Mouse (Mus musculus): ENCODE results near the gene Eftud2. TPM values are rescaled to one million over a fixed set of nuclear protein-coding genes. Genes with fewer than 3 reads are reported as not detected.

Gene Eftud2
- total RNA-seq, 1 experiment: 198 TPM

DNA sequence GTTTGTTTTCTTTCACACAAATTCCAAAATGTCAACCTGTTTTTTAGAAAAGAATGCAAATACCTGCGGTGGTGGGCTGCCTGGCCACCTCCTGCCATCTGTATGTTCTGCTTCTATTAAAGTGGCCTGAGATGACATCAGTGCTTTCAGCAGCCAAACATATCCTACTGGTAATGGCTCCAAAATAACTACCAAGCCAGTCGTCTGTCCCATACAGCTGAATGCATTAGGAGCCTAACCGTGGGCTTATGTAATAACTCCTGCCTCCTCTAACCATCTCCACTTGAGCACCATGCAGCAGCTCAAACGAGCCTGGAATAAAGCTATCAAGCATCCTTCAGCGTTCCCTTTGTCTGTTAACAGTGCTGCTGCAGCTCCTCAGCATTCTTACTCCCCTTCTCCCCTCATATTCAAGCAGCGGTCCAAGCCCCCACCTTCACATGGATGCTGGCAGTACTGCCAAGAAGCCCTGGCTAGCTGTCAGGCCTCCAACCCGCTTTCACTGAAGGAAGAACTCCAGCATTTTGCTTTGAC is 5.9 kb downstream of the Eftud2 start:
- Histone ChIP-seq H3K36me3 (ENCODE audit: control insufficient read depth, insufficient read depth, low read length, poor library complexity, severe bottlenecking) (peaks cover 32% of the 10 kb centered on the region), H3K9me3 (ENCODE audit: control insufficient read depth, insufficient read depth, low read depth, low read length) (no peaks in the 10 kb centered on the region), H3K9ac (ENCODE audit: insufficient read depth, low read depth, low read length, poor library complexity, severe bottlenecking) (no peak overlapping the region), H3K4me3 (ENCODE audit: insufficient read depth in 1 of 2, low read depth in 1 of 2, low read length in 2 of 2, poor library complexity in 1 of 2, severe bottlenecking in 1 of 2) (no peak overlapping the region), H3K4me1 (ENCODE audit: control insufficient read depth in 2 of 2, insufficient read depth in 2 of 2, low read length in 2 of 2, poor library complexity in 1 of 2) (no peaks in the 10 kb centered on the region; a peak in 1 of 4 replicates), H3K27ac (ENCODE audit: insufficient read depth, low read depth, low read length, poor library complexity, severe bottlenecking) (no peak overlapping the region)
- DNase-seq (ENCODE audit: low read depth, low spot score): no peak
- in situ Hi-C loops (cut with MboI; ENCODE audit: low sequenced_read_pairs in 2 of 2, unreplicated experiment in 2 of 2): no loop called here
- TF ChIP-seq MAFK (IDR thresholded peaks at IDR 0.05; ENCODE audit: insufficient read depth, low read depth, low read length): no peak

DNA sequence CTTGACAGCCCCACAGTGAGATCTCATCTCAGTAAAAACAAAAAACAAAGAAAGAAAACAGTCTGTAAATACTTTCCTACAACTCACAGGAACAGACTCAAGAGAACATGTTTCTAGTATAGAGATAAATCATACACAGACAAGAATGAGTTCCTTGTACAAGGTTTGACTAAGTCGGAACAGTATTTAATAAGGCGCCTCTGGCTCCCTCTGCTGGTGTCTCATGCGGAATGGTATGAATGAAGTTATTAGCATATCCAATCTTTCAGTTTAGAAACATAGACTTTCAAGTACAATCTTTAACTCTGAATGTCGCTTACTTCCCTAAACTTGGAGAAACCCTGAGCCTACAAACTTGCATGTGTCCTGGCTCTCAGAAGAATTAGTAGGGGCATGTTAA is 16.5 kb downstream of the Eftud2 start:
- Histone ChIP-seq H3K9me3 (ENCODE audit: control insufficient read depth, insufficient read depth, low read depth, low read length) (no peaks in the 10 kb centered on the region), H3K27ac (ENCODE audit: insufficient read depth, low read depth, low read length, poor library complexity, severe bottlenecking) (no peak overlapping the region), H3K9ac (ENCODE audit: insufficient read depth, low read depth, low read length, poor library complexity, severe bottlenecking) (no peak overlapping the region), H3K36me3 (ENCODE audit: control insufficient read depth, insufficient read depth, low read length, poor library complexity, severe bottlenecking) (peaks cover 66% of the 10 kb centered on the region), H3K4me3 (ENCODE audit: insufficient read depth in 1 of 2, low read depth in 1 of 2, low read length in 2 of 2, poor library complexity in 1 of 2, severe bottlenecking in 1 of 2) (no peak overlapping the region), H3K4me1 (ENCODE audit: control insufficient read depth in 2 of 2, insufficient read depth in 2 of 2, low read length in 2 of 2, poor library complexity in 1 of 2) (no peaks in the 10 kb centered on the region)
- TF ChIP-seq CHD2 (IDR thresholded peaks at IDR 0.05; ENCODE audit: low read depth, low read length) (no peak), HCFC1 (IDR thresholded peaks at IDR 0.05; ENCODE audit: borderline replicate concordance, insufficient read depth, low read length) (no peak), MAFK (IDR thresholded peaks at IDR 0.05; ENCODE audit: insufficient read depth, low read depth, low read length) (no peak), ZC3H11A (IDR thresholded peaks at IDR 0.05; ENCODE audit: borderline replicate concordance, low read depth, low read length) (no peak), ZNF384 (IDR thresholded peaks at IDR 0.05; ENCODE audit: low read depth, low read length) (no peak)
- peak; percentile 43 for DNase-seq (ENCODE audit: low read depth, low spot score)
- in situ Hi-C loops (cut with MboI; ENCODE audit: low sequenced_read_pairs in 2 of 2, unreplicated experiment in 2 of 2): no loop called here

DNA sequence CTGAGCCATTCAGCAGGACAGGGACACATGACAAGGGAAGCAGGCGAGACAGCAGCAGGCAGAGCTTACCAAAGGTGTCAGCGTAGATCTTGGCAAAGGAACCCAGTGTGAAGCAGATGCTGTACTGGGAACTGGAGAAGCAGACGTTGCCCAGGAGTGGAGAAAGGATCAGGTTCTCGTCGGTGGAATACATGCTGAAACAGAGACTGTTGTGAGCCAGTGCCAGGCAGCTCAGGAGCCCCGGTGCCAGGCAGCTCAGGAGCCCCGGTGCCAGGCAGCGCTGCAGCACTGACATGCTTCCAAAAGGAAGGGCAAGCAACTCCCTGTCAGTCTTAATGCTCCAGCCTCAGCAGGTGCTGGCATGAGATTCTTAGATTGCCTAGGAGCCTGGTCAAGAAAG is 20.9 kb downstream of the Eftud2 start:
- Histone ChIP-seq H3K9me3 (ENCODE audit: control insufficient read depth, insufficient read depth, low read depth, low read length) (no peaks in the 10 kb centered on the region), H3K9ac (ENCODE audit: insufficient read depth, low read depth, low read length, poor library complexity, severe bottlenecking) (no peak overlapping the region), H3K36me3 (ENCODE audit: control insufficient read depth, insufficient read depth, low read length, poor library complexity, severe bottlenecking) (peaks cover 64% of the 10 kb centered on the region), H3K4me1 (ENCODE audit: control insufficient read depth in 2 of 2, insufficient read depth in 2 of 2, low read length in 2 of 2, poor library complexity in 1 of 2) (no peaks in the 10 kb centered on the region), H3K27ac (ENCODE audit: insufficient read depth, low read depth, low read length, poor library complexity, severe bottlenecking) (no peak overlapping the region), H3K4me3 (ENCODE audit: insufficient read depth in 1 of 2, low read depth in 1 of 2, low read length in 2 of 2, poor library complexity in 1 of 2, severe bottlenecking in 1 of 2) (no peak overlapping the region)
- TF ChIP-seq HCFC1 (IDR thresholded peaks at IDR 0.05; ENCODE audit: borderline replicate concordance, insufficient read depth, low read length) (no peak), CHD2 (IDR thresholded peaks at IDR 0.05; ENCODE audit: low read depth, low read length) (no peak), ZC3H11A (IDR thresholded peaks at IDR 0.05; ENCODE audit: borderline replicate concordance, low read depth, low read length) (no peak), MAFK (IDR thresholded peaks at IDR 0.05; ENCODE audit: insufficient read depth, low read depth, low read length) (no peak), ZNF384 (IDR thresholded peaks at IDR 0.05; ENCODE audit: low read depth, low read length) (no peak)
- in situ Hi-C loops (cut with MboI; ENCODE audit: low sequenced_read_pairs in 2 of 2, unreplicated experiment in 2 of 2): no loop called here
- DNase-seq (ENCODE audit: low read depth, low spot score): no peak

DNA sequence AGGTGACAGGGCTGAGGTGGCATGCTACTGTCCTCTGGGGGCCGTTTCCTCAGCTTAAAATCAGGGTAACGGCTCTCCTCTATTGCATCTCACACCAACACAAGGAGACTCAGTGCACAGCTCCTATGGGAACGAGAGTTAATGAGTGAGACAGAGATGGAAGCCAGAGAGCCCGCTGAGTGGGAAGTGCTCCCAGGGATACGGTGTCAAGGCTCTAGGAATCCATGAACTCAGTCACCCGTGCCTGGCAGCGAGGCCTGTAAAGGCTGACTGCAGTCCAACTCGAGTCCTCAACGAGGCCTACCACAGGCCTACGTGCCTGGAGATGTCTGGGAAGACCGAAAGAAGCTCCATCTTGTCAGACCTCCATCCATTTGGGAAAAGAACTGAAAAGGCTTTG is 21.8 kb downstream of the Eftud2 start:
- TF ChIP-seq HCFC1 (IDR thresholded peaks at IDR 0.05; ENCODE audit: borderline replicate concordance, insufficient read depth, low read length) (no peak), MAFK (IDR thresholded peaks at IDR 0.05; ENCODE audit: insufficient read depth, low read depth, low read length) (no peak), ZNF384 (IDR thresholded peaks at IDR 0.05; ENCODE audit: low read depth, low read length) (no peak), ZC3H11A (IDR thresholded peaks at IDR 0.05; ENCODE audit: borderline replicate concordance, low read depth, low read length) (no peak), CHD2 (IDR thresholded peaks at IDR 0.05; ENCODE audit: low read depth, low read length) (no peak)
- Histone ChIP-seq H3K4me3 (ENCODE audit: insufficient read depth in 1 of 2, low read depth in 1 of 2, low read length in 2 of 2, poor library complexity in 1 of 2, severe bottlenecking in 1 of 2) (no peak overlapping the region), H3K9me3 (ENCODE audit: control insufficient read depth, insufficient read depth, low read depth, low read length) (no peaks in the 10 kb centered on the region), H3K4me1 (ENCODE audit: control insufficient read depth in 2 of 2, insufficient read depth in 2 of 2, low read length in 2 of 2, poor library complexity in 1 of 2) (no peaks in the 10 kb centered on the region), H3K36me3 (ENCODE audit: control insufficient read depth, insufficient read depth, low read length, poor library complexity, severe bottlenecking) (peaks cover 65% of the 10 kb centered on the region), H3K9ac (ENCODE audit: insufficient read depth, low read depth, low read length, poor library complexity, severe bottlenecking) (no peak overlapping the region), H3K27ac (ENCODE audit: insufficient read depth, low read depth, low read length, poor library complexity, severe bottlenecking) (no peak overlapping the region)
- in situ Hi-C loops (cut with MboI; ENCODE audit: low sequenced_read_pairs in 2 of 2, unreplicated experiment in 2 of 2): no loop called here
- no peak for DNase-seq (ENCODE audit: low read depth, low spot score)

DNA sequence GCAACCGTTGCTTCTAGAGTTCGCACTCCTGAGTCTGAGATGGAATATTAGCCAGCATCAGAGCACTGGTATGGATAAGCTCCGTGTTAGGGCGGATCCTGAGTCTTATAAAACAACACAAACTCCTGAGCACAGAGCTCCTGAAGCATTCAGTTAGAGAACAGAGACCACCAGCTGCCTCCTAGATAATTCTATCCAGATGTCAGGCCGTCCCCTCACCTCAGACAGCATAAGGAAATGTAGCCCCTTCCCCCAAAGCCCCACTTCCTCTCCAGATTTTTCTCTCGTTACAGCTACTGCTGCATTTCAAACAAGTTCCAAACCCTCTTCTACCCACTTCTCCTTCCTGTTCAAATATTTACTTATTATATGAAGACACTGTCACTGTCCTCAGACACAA is 24.8 kb downstream of the Eftud2 start:
- TF ChIP-seq MAFK (IDR thresholded peaks at IDR 0.05; ENCODE audit: insufficient read depth, low read depth, low read length) (no peak), ZC3H11A (IDR thresholded peaks at IDR 0.05; ENCODE audit: borderline replicate concordance, low read depth, low read length) (no peak), HCFC1 (IDR thresholded peaks at IDR 0.05; ENCODE audit: borderline replicate concordance, insufficient read depth, low read length) (no peak), CHD2 (IDR thresholded peaks at IDR 0.05; ENCODE audit: low read depth, low read length) (no peak), ZNF384 (IDR thresholded peaks at IDR 0.05; ENCODE audit: low read depth, low read length) (no peak)
- Histone ChIP-seq H3K4me1 (ENCODE audit: control insufficient read depth in 2 of 2, insufficient read depth in 2 of 2, low read length in 2 of 2, poor library complexity in 1 of 2) (no peaks in the 10 kb centered on the region), H3K27ac (ENCODE audit: insufficient read depth, low read depth, low read length, poor library complexity, severe bottlenecking) (no peak overlapping the region), H3K9me3 (ENCODE audit: control insufficient read depth, insufficient read depth, low read depth, low read length) (no peaks in the 10 kb centered on the region), H3K4me3 (ENCODE audit: insufficient read depth in 1 of 2, low read depth in 1 of 2, low read length in 2 of 2, poor library complexity in 1 of 2, severe bottlenecking in 1 of 2) (no peak overlapping the region), H3K36me3 (ENCODE audit: control insufficient read depth, insufficient read depth, low read length, poor library complexity, severe bottlenecking) (peaks cover 55% of the 10 kb centered on the region), H3K9ac (ENCODE audit: insufficient read depth, low read depth, low read length, poor library complexity, severe bottlenecking) (no peak overlapping the region)
- DNase-seq (ENCODE audit: low read depth, low spot score): no peak
- in situ Hi-C loops (cut with MboI; ENCODE audit: low sequenced_read_pairs in 2 of 2, unreplicated experiment in 2 of 2): no loop called here

Data from ES-E14 (cell line).